Mouse (Mus musculus) G1E (cell line): ENCODE results near the gene Dclk2.

ENCODE experiments used
- CTCF ChIP-seq: IDR thresholded peaks from 2 replicates; pipeline ENCODE4 v1.5.1; 2012; ENCODE audit warnings: low read depth, low read length, inconsistent platforms, mixed read lengths
- GATA1 ChIP-seq: IDR thresholded peaks from 2 replicates; pipeline ENCODE4 v1.6.1; 2012; ENCODE audit warnings: borderline replicate concordance, low read length, inconsistent platforms, mixed read lengths

- TF ChIP-seq CTCF = no peak
- no peak for TF ChIP-seq GATA1
These were observed 44.7 kb downstream of the Dclk2 start for GRCm38 (mm10) chr3:86875912-86876311.
